Mouse (Mus musculus): ENCODE measurements around the gene Sh3glb2. TPM values are rescaled to one million over a fixed set of nuclear protein-coding genes. Genes with fewer than 3 reads are reported as not detected.

Gene Sh3glb2
- polyA plus RNA-seq, 1 experiment from 2014 or later = 208 TPM

DNA sequence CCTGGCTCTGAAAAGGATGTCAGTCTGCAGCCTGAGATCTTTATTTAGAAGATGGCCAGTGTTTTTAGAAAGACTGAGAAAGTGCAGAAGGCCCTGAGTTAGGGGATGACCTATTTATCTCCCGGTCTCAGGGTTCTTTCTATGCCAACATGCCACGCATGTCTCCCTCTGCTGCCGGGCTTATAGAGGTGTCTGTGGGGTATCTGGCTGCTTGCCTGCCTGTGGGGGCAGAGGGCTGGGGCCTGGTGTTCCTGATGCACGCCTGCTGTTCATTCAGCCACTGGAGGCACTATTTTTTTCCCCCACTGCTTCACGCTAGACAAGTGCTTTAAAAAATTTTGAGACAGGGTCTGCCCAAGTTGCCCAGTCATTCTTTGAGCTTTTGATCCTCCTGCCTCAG is 7.1 kb upstream of the Sh3glb2 start:
- 54% methylated on average over 5 of the region's 5 CpGs for WGBS
- H3K4me1 ChIP-seq (ENCODE audit: control insufficient read depth, insufficient read depth, low read depth, low read length) = peaks cover 14% of the 10 kb centered on the region
- ATAC-seq = no peak

DNA sequence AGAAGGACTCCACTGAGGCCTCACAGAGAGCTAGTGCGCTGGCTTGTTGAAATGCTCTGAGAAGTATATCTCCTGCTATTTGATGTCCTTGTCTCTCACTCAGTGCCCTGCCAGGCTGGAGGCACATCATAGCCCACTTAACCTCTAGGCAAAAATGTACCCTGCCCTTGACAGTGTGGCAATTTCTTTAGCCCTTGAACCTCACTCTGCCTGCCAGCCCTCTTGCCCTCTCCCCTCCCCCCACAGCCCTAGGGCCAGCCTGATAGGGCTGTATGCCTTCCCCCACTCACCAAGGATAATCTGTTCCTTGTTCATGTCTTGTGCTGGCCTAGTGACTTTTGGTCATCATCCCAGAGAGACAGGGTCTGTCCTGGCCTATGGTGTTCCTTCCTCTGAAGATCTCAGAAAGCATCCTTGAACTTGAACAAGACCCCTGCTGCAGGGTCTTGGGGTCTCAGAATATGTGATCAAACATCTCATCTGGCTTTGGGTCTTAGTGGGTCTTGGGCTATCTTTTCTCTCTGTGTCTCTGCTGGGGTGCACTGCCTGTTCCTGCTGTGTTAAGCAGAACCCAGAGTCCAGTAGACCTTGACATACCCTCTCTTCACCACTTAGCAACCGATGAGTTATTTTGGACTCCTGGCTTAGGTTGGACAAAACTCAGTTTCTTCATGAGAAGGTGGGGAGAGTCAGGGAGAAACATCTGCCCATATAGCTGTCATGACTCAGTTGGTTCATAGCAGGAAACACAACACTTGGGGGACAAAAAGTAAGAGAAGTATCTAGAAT is 6.3 kb upstream of the Sh3glb2 start:
- 85% methylated on average over 2 of the region's 2 CpGs for WGBS
- H3K4me2 ChIP-seq (ENCODE audit: low read length) = peak overlapping the region; percentile 96
- H3K36me3 ChIP-seq (ENCODE audit: control insufficient read depth, insufficient read depth, low read length) = peaks cover 18% of the 10 kb centered on the region
- H3K4me3 ChIP-seq (ENCODE audit: low read length) = peak overlapping the region; percentile 97
- H3K27ac ChIP-seq (ENCODE audit: low read depth, low read length) = no peak overlapping the region
- peak overlapping the region; percentile 93 for H3K9ac ChIP-seq (ENCODE audit: low read depth, low read length)
- H3K4me1 ChIP-seq (ENCODE audit: control insufficient read depth, insufficient read depth, low read depth, low read length) = peaks cover 14% of the 10 kb centered on the region
- no peaks in the 10 kb centered on the region for H3K27me3 ChIP-seq (replicated peaks; ENCODE audit: control insufficient read depth, insufficient read depth, low read length)
- no peak for ATAC-seq
- H3K9me3 ChIP-seq (ENCODE audit: control insufficient read depth, low read length) = no peaks in the 10 kb centered on the region

More for the DNA sequence above, 7.1 kb upstream of the Sh3glb2 start:
- peaks cover 21% of the 10 kb centered on the region for H3K36me3 ChIP-seq (ENCODE audit: control insufficient read depth, insufficient read depth, low read length)
- no peaks in the 10 kb centered on the region for H3K9me3 ChIP-seq (ENCODE audit: control insufficient read depth, low read length)
- H3K4me3 ChIP-seq (ENCODE audit: low read length) = no peak overlapping the region
- no peak overlapping the region for H3K27ac ChIP-seq (ENCODE audit: low read depth, low read length)
- H3K4me2 ChIP-seq (ENCODE audit: low read length) = no peak overlapping the region
- H3K9ac ChIP-seq (ENCODE audit: low read depth, low read length) = no peak overlapping the region
- no peaks in the 10 kb centered on the region for H3K27me3 ChIP-seq (replicated peaks; ENCODE audit: control insufficient read depth, insufficient read depth, low read length)

GRCm38 (mm10) chr2:30363773-30364650 is 4.9 kb upstream of the Sh3glb2 start, which contains the start of gene Miga2:
TSS of gene Miga2 (plus strand) at chr2:30364233.
- under 1% methylated on average over 44 of the region's 54 CpGs for WGBS
- Histone ChIP-seq H3K36me3 (ENCODE audit: control insufficient read depth, insufficient read depth, low read length) (peaks cover 8% of the 10 kb centered on the region), H3K9ac (ENCODE audit: low read depth, low read length) (peak within 1 kb of the TSS; percentile 93), H3K27me3 (replicated peaks; ENCODE audit: control insufficient read depth, insufficient read depth, low read length) (no peaks in the 10 kb centered on the region), H3K27ac (ENCODE audit: low read depth, low read length) (peak within 1 kb of the TSS; percentile 84), H3K4me2 (ENCODE audit: low read length) (peak within 1 kb of the TSS; percentile 96), H3K4me1 (ENCODE audit: control insufficient read depth, insufficient read depth, low read depth, low read length) (peaks cover 14% of the 10 kb centered on the region), H3K4me3 (ENCODE audit: low read length) (peak within 1 kb of the TSS; percentile 97), H3K9me3 (ENCODE audit: control insufficient read depth, low read length) (no peaks in the 10 kb centered on the region)
- peak; percentile 99 for ATAC-seq

GRCm38 (mm10) chr2:30362865-30363264 is 3.7 kb upstream of the Sh3glb2 start:
- Histone ChIP-seq H3K4me2 (ENCODE audit: low read length) (no peak overlapping the region), H3K27ac (ENCODE audit: low read depth, low read length) (no peak overlapping the region), H3K9ac (ENCODE audit: low read depth, low read length) (no peak overlapping the region), H3K4me1 (ENCODE audit: control insufficient read depth, insufficient read depth, low read depth, low read length) (peaks cover 23% of the 10 kb centered on the region), H3K27me3 (replicated peaks; ENCODE audit: control insufficient read depth, insufficient read depth, low read length) (no peaks in the 10 kb centered on the region), H3K36me3 (ENCODE audit: control insufficient read depth, insufficient read depth, low read length) (no peaks in the 10 kb centered on the region; the same call in 1 of the 2 replicates), H3K9me3 (ENCODE audit: control insufficient read depth, low read length) (no peaks in the 10 kb centered on the region), H3K4me3 (ENCODE audit: low read length) (no peak overlapping the region)
- WGBS = 75% methylated on average over 5 of the region's 5 CpGs
- no peak for ATAC-seq

DNA sequence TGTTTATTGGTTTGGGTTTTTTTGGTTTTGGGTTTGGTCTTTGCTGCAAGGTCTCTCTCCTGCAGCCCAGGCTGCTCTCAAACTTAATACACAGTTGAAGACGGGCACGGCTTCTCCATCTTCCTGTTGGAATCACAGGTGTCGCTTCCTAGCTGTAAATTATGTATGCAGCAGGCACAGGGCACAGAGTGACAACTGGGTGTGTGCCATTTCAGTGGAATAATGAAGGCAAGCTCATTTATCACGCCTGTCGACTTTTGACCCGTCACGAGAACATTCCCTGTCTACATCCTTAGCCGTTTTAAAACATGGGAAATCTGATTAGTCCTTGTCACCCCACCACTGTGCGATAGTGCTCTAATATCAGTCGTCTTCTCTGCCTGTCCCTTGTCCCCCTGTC is 1.5 kb upstream of the Sh3glb2 start:
- Histone ChIP-seq H3K4me3 (ENCODE audit: low read length) (no peak overlapping the region), H3K9me3 (ENCODE audit: control insufficient read depth, low read length) (no peaks in the 10 kb centered on the region), H3K27ac (ENCODE audit: low read depth, low read length) (no peak overlapping the region), H3K4me1 (ENCODE audit: control insufficient read depth, insufficient read depth, low read depth, low read length) (peaks cover 40% of the 10 kb centered on the region), H3K9ac (ENCODE audit: low read depth, low read length) (no peak overlapping the region), H3K36me3 (ENCODE audit: control insufficient read depth, insufficient read depth, low read length) (no peaks in the 10 kb centered on the region), H3K4me2 (ENCODE audit: low read length) (no peak overlapping the region), H3K27me3 (replicated peaks; ENCODE audit: control insufficient read depth, insufficient read depth, low read length) (no peaks in the 10 kb centered on the region)
- 57% methylated on average over 10 of the region's 10 CpGs for WGBS
- no peak for ATAC-seq

- ATAC-seq = no peak
- WGBS = 61% methylated on average over 8 of the region's 8 CpGs
- H3K9me3 ChIP-seq (ENCODE audit: control insufficient read depth, low read length) = no peaks in the 10 kb centered on the region
- peak overlapping the region; percentile 91 for H3K9ac ChIP-seq (ENCODE audit: low read depth, low read length)
- H3K4me2 ChIP-seq (ENCODE audit: low read length) = peak overlapping the region; percentile 78
- peak overlapping the region; percentile 83 for H3K4me3 ChIP-seq (ENCODE audit: low read length)
- no peak overlapping the region for H3K27ac ChIP-seq (ENCODE audit: low read depth, low read length)
- H3K27me3 ChIP-seq (replicated peaks; ENCODE audit: control insufficient read depth, insufficient read depth, low read length) = no peaks in the 10 kb centered on the region
- H3K4me1 ChIP-seq (ENCODE audit: control insufficient read depth, insufficient read depth, low read depth, low read length) = peaks cover 32% of the 10 kb centered on the region
- H3K36me3 ChIP-seq (ENCODE audit: control insufficient read depth, insufficient read depth, low read length) = peaks cover 13% of the 10 kb centered on the region
Measured at GRCm38 (mm10) chr2:30357552-30358510, 1.3 kb downstream of the Sh3glb2 start.

DNA sequence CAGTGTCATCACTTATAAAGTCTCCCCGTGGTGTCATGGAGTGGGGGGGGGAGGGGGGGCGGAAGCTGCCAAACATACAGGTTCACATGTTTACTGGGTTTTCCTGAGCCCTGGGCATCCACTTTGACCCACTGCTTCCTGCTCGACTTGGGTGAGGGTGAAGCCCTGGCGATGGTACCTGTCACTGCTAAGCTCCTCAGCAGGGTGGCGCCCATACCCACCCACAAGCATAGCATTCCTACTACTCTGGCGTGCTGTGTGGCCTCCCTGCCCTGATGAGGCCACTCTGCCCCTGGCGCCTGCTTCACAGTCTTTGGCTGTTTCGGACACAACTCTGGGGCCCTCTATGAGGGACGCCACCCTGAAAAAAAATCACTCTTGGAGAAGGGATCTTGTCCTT is 2.2 kb downstream of the Sh3glb2 start:
- Histone ChIP-seq H3K27ac (ENCODE audit: low read depth, low read length) (no peak overlapping the region), H3K9me3 (ENCODE audit: control insufficient read depth, low read length) (no peaks in the 10 kb centered on the region), H3K4me3 (ENCODE audit: low read length) (no peak overlapping the region), H3K4me2 (ENCODE audit: low read length) (no peak overlapping the region), H3K36me3 (ENCODE audit: control insufficient read depth, insufficient read depth, low read length) (peaks cover 14% of the 10 kb centered on the region), H3K9ac (ENCODE audit: low read depth, low read length) (peak overlapping the region; percentile 47), H3K4me1 (ENCODE audit: control insufficient read depth, insufficient read depth, low read depth, low read length) (peaks cover 32% of the 10 kb centered on the region), H3K27me3 (replicated peaks; ENCODE audit: control insufficient read depth, insufficient read depth, low read length) (no peaks in the 10 kb centered on the region)
- 69% methylated on average over 9 of the region's 9 CpGs for WGBS
- no peak for ATAC-seq

DNA sequence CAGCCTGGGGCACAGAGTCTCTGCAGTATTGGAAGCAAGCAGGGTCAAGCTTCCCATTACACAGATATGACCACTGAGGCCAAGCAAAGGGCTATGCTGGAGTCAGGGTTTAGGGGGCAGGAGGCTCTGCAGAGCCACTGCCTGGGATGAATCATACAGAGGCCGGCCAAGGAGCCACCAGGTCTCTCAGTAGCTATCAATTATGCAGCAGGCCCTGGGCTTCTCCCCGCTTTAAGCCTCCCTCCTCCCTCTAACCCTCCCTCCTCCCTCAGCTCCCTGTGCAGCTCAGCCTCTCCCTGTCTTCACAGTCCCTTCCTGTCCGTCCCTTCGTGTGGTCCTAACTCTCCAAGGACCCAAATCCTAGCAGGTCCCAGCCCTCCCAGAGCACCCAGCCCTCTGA is 2.9 kb downstream of the Sh3glb2 start:
- H3K9me3 ChIP-seq (ENCODE audit: control insufficient read depth, low read length) = no peaks in the 10 kb centered on the region
- no peak overlapping the region for H3K4me2 ChIP-seq (ENCODE audit: low read length)
- 46% methylated on average over 4 of the region's 4 CpGs for WGBS
- no peak overlapping the region for H3K4me3 ChIP-seq (ENCODE audit: low read length)
- peaks cover 15% of the 10 kb centered on the region for H3K36me3 ChIP-seq (ENCODE audit: control insufficient read depth, insufficient read depth, low read length)
- no peak overlapping the region for H3K27ac ChIP-seq (ENCODE audit: low read depth, low read length)
- no peaks in the 10 kb centered on the region for H3K27me3 ChIP-seq (replicated peaks; ENCODE audit: control insufficient read depth, insufficient read depth, low read length)
- H3K9ac ChIP-seq (ENCODE audit: low read depth, low read length) = peak overlapping the region; percentile 23; the same call in 1 of the 2 replicates
- peaks cover 32% of the 10 kb centered on the region for H3K4me1 ChIP-seq (ENCODE audit: control insufficient read depth, insufficient read depth, low read depth, low read length)
- ATAC-seq = no peak
